ENCODE assay signal across 8 mouse cellular contexts in the genomic region with DNA sequence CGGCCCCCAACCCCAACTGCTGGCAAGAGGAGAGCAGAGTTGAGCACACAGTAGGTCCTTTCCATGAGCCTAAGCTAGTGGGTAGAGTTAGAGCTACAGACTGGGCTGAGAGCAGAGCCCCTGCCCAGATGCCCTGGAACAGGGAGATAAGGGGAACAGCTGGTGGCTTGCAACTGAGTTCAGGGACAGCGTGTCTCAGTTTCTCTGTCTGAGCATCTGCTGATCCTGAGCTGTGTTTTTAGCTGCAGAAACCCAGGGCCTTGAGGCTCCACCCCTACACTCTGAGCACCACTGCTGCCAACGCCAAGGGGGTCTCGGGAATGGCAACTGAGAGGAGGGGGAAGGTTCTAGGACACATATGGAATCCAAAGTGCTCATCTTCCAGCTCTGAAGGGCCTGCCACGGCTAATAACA.
DNase-seq lines count a peak whose midpoint lies in the region; ATAC-seq and TF ChIP-seq lines count a peak whose summit lies in the region.

No protein-coding gene starts in this region.

- peak overlapping the region; percentile 99 for H3K27ac ChIP-seq in lung, embryonic 15.5 days
- peak overlapping the region; percentile 100 for H3K27ac ChIP-seq in intestine, embryonic 16.5 days (ENCODE audit: low read length)
- peak overlapping the region; percentile 100 for H3K27ac ChIP-seq in olfactory bulb, adult 2 months (ENCODE audit: insufficient read depth, low read depth, low read length)

- whole genome bisulfite sequencing in lung, embryonic 15.5 days, result 75% methylated on average over 5 of the region's 5 CpGs
- 76% methylated on average over 5 of the region's 5 CpGs for WGBS in intestine, embryonic 16.5 days
- WGBS in olfactory bulb, adult 2 months, result 33% methylated on average over 5 of the region's 5 CpGs

- H3K4me2 ChIP-seq in lung, embryonic 15.5 days, result peak overlapping the region; percentile 68; the same call in 1 of the 2 replicates
- H3K4me2 ChIP-seq in intestine, embryonic 16.5 days (ENCODE audit: low read depth, low read length), result no peak overlapping the region

- no peaks in the 10 kb centered on the region for H3K36me3 ChIP-seq in lung, embryonic 15.5 days
- H3K36me3 ChIP-seq in intestine, embryonic 16.5 days (ENCODE audit: control insufficient read depth, insufficient read depth, low read length), result no peaks in the 10 kb centered on the region

- H3K9me3 ChIP-seq in lung, embryonic 15.5 days, result no peaks in the 10 kb centered on the region
- no peaks in the 10 kb centered on the region for H3K9me3 ChIP-seq in intestine, embryonic 16.5 days (ENCODE audit: control insufficient read depth, low read length)

- no peak for TF ChIP-seq CTCF in olfactory bulb, adult 2 months (IDR thresholded peaks at IDR 0.05; ENCODE audit: insufficient read depth, low read depth, low read length)

- no peaks in the 10 kb centered on the region for H3K27me3 ChIP-seq in lung, embryonic 15.5 days
- H3K27me3 ChIP-seq in intestine, embryonic 16.5 days (replicated peaks; ENCODE audit: control insufficient read depth, insufficient read depth, low read length), result no peaks in the 10 kb centered on the region

- no peak overlapping the region for H3K4me3 ChIP-seq in lung, embryonic 15.5 days
- no peak overlapping the region for H3K4me3 ChIP-seq in intestine, embryonic 16.5 days (ENCODE audit: low read length)
- H3K4me3 ChIP-seq in olfactory bulb, adult 2 months (ENCODE audit: insufficient read depth, low read depth, low read length), result no peak overlapping the region

- ATAC-seq in lung, embryonic 15.5 days (ENCODE audit: borderline replicate concordance, extremely low read depth, low FRiP score, low TSS enrichment), result no peak
- no peak for ATAC-seq in intestine, embryonic 16.5 days

- peaks cover 95% of the 10 kb centered on the region for H3K4me1 ChIP-seq in lung, embryonic 15.5 days
- peaks cover 83% of the 10 kb centered on the region for H3K4me1 ChIP-seq in intestine, embryonic 16.5 days (ENCODE audit: control insufficient read depth, insufficient read depth, low read length)
- H3K4me1 ChIP-seq in olfactory bulb, adult 2 months (ENCODE audit: control insufficient read depth, insufficient read depth, low read length), result peaks cover 95% of the 10 kb centered on the region

- no peak for TF ChIP-seq POLR2A in olfactory bulb, adult 2 months (IDR thresholded peaks at IDR 0.05; ENCODE audit: insufficient read depth, low read depth, low read length)

- H3K9ac ChIP-seq in lung, embryonic 15.5 days, result 0 out of 2 replicates have a peak overlapping the region, but pooled peaks have one; percentile 62
- peak overlapping the region; percentile 78 for H3K9ac ChIP-seq in intestine, embryonic 16.5 days (ENCODE audit: low read depth, low read length)

- peak; percentile 56 for DNase-seq in cerebellum, adult 9-10 months
- DNase-seq in cerebellum, postnatal 4 days (ENCODE audit: low spot score in 2 of 2), result no peak
- no peak for DNase-seq in lung, postnatal 25 days (ENCODE audit: low spot score)
- no peak for DNase-seq in ovary, postnatal 36 days (ENCODE audit: low spot score)
- DNase-seq in layer of hippocampus, adult 9-10 months (ENCODE audit: low spot score), result no peak
